Mouse (Mus musculus): ENCODE results near the gene Chit1.
A peak's percentile ranks its signal among the peaks of the same experiment; 100 is the strongest.

The Chit1 gene

GRCm38 (mm10) chr1:134110979-134111378 lies at the start of gene Chit1:
TSS of gene Chit1 (plus strand) at chr1:134111242.
- DNase-seq (ENCODE audit: low read depth) = no peak

GRCm38 (mm10) chr1:134061915-134062314 lies 49.1 kb upstream of the Chit1 start:
- no peak for DNase-seq (ENCODE audit: low read depth)

- DNase-seq (ENCODE audit: low read depth) = no peak
Measured at GRCm38 (mm10) chr1:134062411-134063085, 48.5 kb upstream of the Chit1 start.

GRCm38 (mm10) chr1:134063086-134063772 lies 47.8 kb upstream of the Chit1 start:
- peak; percentile 70 for DNase-seq (ENCODE audit: low read depth)

GRCm38 (mm10) chr1:134063773-134064125 lies 47.3 kb upstream of the Chit1 start:
- DNase-seq (ENCODE audit: low read depth) = peak; percentile 72

- no peak for DNase-seq (ENCODE audit: low read depth)
Measured at GRCm38 (mm10) chr1:134064296-134064831, 46.7 kb upstream of the Chit1 start.

- peak; percentile 73 for DNase-seq (ENCODE audit: low read depth)
Measured at GRCm38 (mm10) chr1:134065241-134065809, 45.7 kb upstream of the Chit1 start.

GRCm38 (mm10) chr1:134066554-134066953 lies 44.5 kb upstream of the Chit1 start:
- DNase-seq (ENCODE audit: low read depth) = peak; percentile 45

- peak; percentile 79 for DNase-seq (ENCODE audit: low read depth)
Measured at GRCm38 (mm10) chr1:134067143-134067619, 43.9 kb upstream of the Chit1 start.

GRCm38 (mm10) chr1:134070099-134070669 lies 40.9 kb upstream of the Chit1 start:
- DNase-seq (ENCODE audit: low read depth) = no peak

- DNase-seq (ENCODE audit: low read depth) = no peak
Measured at GRCm38 (mm10) chr1:134071411-134072018, 39.5 kb upstream of the Chit1 start.

GRCm38 (mm10) chr1:134073061-134073564 lies 37.9 kb upstream of the Chit1 start:
- peak; percentile 17 for DNase-seq (ENCODE audit: low read depth)

- DNase-seq (ENCODE audit: low read depth) = peak; percentile 21
Measured at GRCm38 (mm10) chr1:134073658-134074057, 37.4 kb upstream of the Chit1 start.

- DNase-seq (ENCODE audit: low read depth) = peak; percentile 48
Measured at GRCm38 (mm10) chr1:134074184-134074583, 36.9 kb upstream of the Chit1 start.

- peak; percentile 54 for DNase-seq (ENCODE audit: low read depth)
Measured at GRCm38 (mm10) chr1:134074606-134075005, 36.4 kb upstream of the Chit1 start.

- DNase-seq (ENCODE audit: low read depth) = peak; percentile 54
Measured at GRCm38 (mm10) chr1:134075532-134075931, 35.5 kb upstream of the Chit1 start.

GRCm38 (mm10) chr1:134076789-134077188 lies 34.3 kb upstream of the Chit1 start:
- peak; percentile 38 for DNase-seq (ENCODE audit: low read depth)

- peak; percentile 82 for DNase-seq (ENCODE audit: low read depth)
Measured at GRCm38 (mm10) chr1:134077389-134078060, 33.5 kb upstream of the Chit1 start.

- DNase-seq (ENCODE audit: low read depth) = peak; percentile 67
Measured at GRCm38 (mm10) chr1:134078061-134078795, 32.8 kb upstream of the Chit1 start.

- DNase-seq (ENCODE audit: low read depth) = peak; percentile 96
Measured at GRCm38 (mm10) chr1:134078802-134079476, 32.1 kb upstream of the Chit1 start, which contains the start of gene Btg2. TSS of gene Btg2 (minus strand) at chr1:134079120.

All from naive thymus-derived CD4-positive, alpha-beta T cell, adult 2 months (primary cell).